ENCODE assay signal across 6 mouse cellular contexts in genomic region chr3:51402054-51402453, GRCm38 (mm10). TPM values are rescaled to one million over a fixed set of nuclear protein-coding genes. Genes with fewer than 3 reads are reported as not detected.
"Had no signal": no experiment of that assay in that cellular context is flagged by ENCODE, and none has a peak within 500 bp of the region (broad histone marks: within the 10 kb centered on the region; RNA-seq: fewer than 3 reads in every experiment).

No protein-coding gene starts in this region.

RNA-seq across cellular contexts. Expression of gene Mgarp, which starts 5.5 kb away (rescaled TPM):
- total RNA-seq: layer of hippocampus, postnatal 14 days; left cerebral cortex, postnatal 25 days; megakaryocyte, adult 5-6 weeks had no signal
- polyA plus RNA-seq: kidney, adult 2 months; lung, postnatal 0 days; macrophage had no signal
